Mouse (Mus musculus) layer of hippocampus, adult 2 months (tissue): ENCODE data around the gene Igdcc3. TPM values are rescaled to one million over a fixed set of nuclear protein-coding genes. Genes with fewer than 3 reads are reported as not detected.
"Not testable (repeated sequence)": the region's sequence is repeated elsewhere in the genome, so short reads cannot be mapped to it uniquely, and the experiment has no call there.

Experiments used
- DNase-seq, 2 experiments: peaks; one replicate each; pipeline ENCODE4 v3.0.0; 2022; ENCODE audit warnings: low spot score in 2 of 2
- H3K27ac ChIP-seq: fragments of 200-600 bp; 2 replicates; pipeline ENCODE4 v1.8.1; 2022
- H3K4me3 ChIP-seq: fragments of 200-600 bp; 2 replicates; pipeline ENCODE4 v1.8.1; 2022; ENCODE audit warnings: mild to moderate bottlenecking
- CTCF ChIP-seq: fragments of 200-600 bp; conservative IDR thresholded peaks from 2 replicates; pipeline ENCODE4 v1.8.1; 2022; ENCODE audit warnings: antibody characterized with exemption, mild to moderate bottlenecking, moderate library complexity
- total RNA-seq, 2 experiments: library from RNA; stranded (reverse); gene quantifications; 2 replicates each; pipeline ENCODE4 v1.2.3; 2021

Gene Igdcc3
- total RNA-seq, 2 experiments from 2014 or later = 3.5 to 4.9 TPM

- Histone ChIP-seq H3K27ac (peak within 1 kb of the TSS; percentile 97), H3K4me3 (no peak within 1 kb of the TSS; the same call in 1 of the 2 replicates)
- no peak for DNase-seq
- TF ChIP-seq CTCF = no peak
These were observed 54.1 kb downstream of the Igdcc3 start, which contains the start of gene Parp16 for GRCm38 (mm10) chr9:65195053-65195452. Parp16 (plus strand) TSS chr9:65195353.

- DNase-seq = no peak
- no peak for TF ChIP-seq CTCF
- no peak overlapping the region for H3K4me3 ChIP-seq
- peak overlapping the region; percentile 97 for H3K27ac ChIP-seq
These were observed 54.6 kb downstream of the Igdcc3 start for GRCm38 (mm10) chr9:65195621-65195981.

- Histone ChIP-seq H3K4me3 (peak overlapping the region; percentile 36; the same call in 1 of the 2 replicates), H3K27ac (peak overlapping the region; percentile 97)
- no peak for DNase-seq
- no peak for TF ChIP-seq CTCF
These were observed 55.2 kb downstream of the Igdcc3 start for GRCm38 (mm10) chr9:65195982-65196737.

GRCm38 (mm10) chr9:65196738-65197569 lies 56.0 kb downstream of the Igdcc3 start:
- DNase-seq = peak; percentile 89 to 95
- peak; percentile 97 for TF ChIP-seq CTCF
- H3K27ac ChIP-seq = peak overlapping the region; percentile 97
- H3K4me3 ChIP-seq = peak overlapping the region; percentile 36; the same call in 1 of the 2 replicates

GRCm38 (mm10) chr9:65197826-65198225 lies 56.8 kb downstream of the Igdcc3 start:
- Histone ChIP-seq H3K27ac (no peak overlapping the region), H3K4me3 (no peak overlapping the region)
- no peak for TF ChIP-seq CTCF
- DNase-seq = no peak

GRCm38 (mm10) chr9:65199723-65200122 lies 58.7 kb downstream of the Igdcc3 start:
- DNase-seq = no peak
- Histone ChIP-seq H3K4me3 (no peak overlapping the region), H3K27ac (no peak overlapping the region; the same call in 1 of the 2 replicates)
- TF ChIP-seq CTCF = no peak

- peak overlapping the region; percentile 98; the same call in 1 of the 2 replicates for H3K27ac ChIP-seq
These were observed 59.6 kb downstream of the Igdcc3 start for GRCm38 (mm10) chr9:65200606-65201005.

GRCm38 (mm10) chr9:65201021-65201380 lies 60.0 kb downstream of the Igdcc3 start:
- Histone ChIP-seq H3K4me3 (no peak overlapping the region), H3K27ac (peak overlapping the region; percentile 98)
- DNase-seq = no peak
- TF ChIP-seq CTCF = no peak

More at GRCm38 (mm10) chr9:65200606-65201005, 59.6 kb downstream of the Igdcc3 start:
- H3K4me3 ChIP-seq = no peak overlapping the region
- TF ChIP-seq CTCF = no peak
- DNase-seq = no peak

- DNase-seq = peak; percentile 66 to 79
- no peak for TF ChIP-seq CTCF
- Histone ChIP-seq H3K27ac (peak overlapping the region; percentile 98), H3K4me3 (peak overlapping the region; percentile 62)
These were observed 60.6 kb downstream of the Igdcc3 start for GRCm38 (mm10) chr9:65201381-65202164.

GRCm38 (mm10) chr9:65202165-65202754 lies 61.3 kb downstream of the Igdcc3 start:
- peak overlapping the region; percentile 98 for H3K27ac ChIP-seq
- no peak for TF ChIP-seq CTCF
- H3K4me3 ChIP-seq = peak overlapping the region; percentile 62
- DNase-seq = no peak

GRCm38 (mm10) chr9:65205049-65205815 lies 64.2 kb downstream of the Igdcc3 start:
- DNase-seq = no peak
- no peak for TF ChIP-seq CTCF
- Histone ChIP-seq H3K4me3 (no peak overlapping the region), H3K27ac (no peak overlapping the region)

- H3K4me3 ChIP-seq, H3K27ac ChIP-seq, DNase-seq: not testable (repeated sequence)
These were observed 66.2 kb downstream of the Igdcc3 start for GRCm38 (mm10) chr9:65207041-65207815.
